Mouse (Mus musculus) erythroblast, embryonic 14.5 days (primary cell): ENCODE results near the gene Pik3r2.

Source experiments
- GATA1 ChIP-seq: IDR thresholded peaks from 2 replicates; pipeline ENCODE4 v1.6.1; 2012; ENCODE audit warnings: low read length, inconsistent platforms, mixed read lengths
- TAL1 ChIP-seq: IDR thresholded peaks from 3 replicates; pipeline ENCODE4 v1.6.1; 2012; ENCODE audit warnings: low read length, inconsistent platforms, mixed read lengths

- TF ChIP-seq GATA1 (no peak), TAL1 (no peak)
Measured at GRCm38 (mm10) chr8:70752000-70752764, 24.3 kb downstream of the Pik3r2 start.
